Mouse (Mus musculus): ENCODE results near the gene Nubp1.

- no peak for TF ChIP-seq CTCF (conservative IDR thresholded peaks at IDR 0.05; ENCODE audit: low read length)
- no peak for TF ChIP-seq POU5F1 (IDR thresholded peaks at IDR 0.05; ENCODE audit: borderline replicate concordance, low read length)
- TF ChIP-seq NANOG (IDR thresholded peaks at IDR 0.05; ENCODE audit: borderline replicate concordance, low read length) = no peak
Observed at GRCm38 (mm10) chr16:10432387-10432786, 20.6 kb downstream of the Nubp1 start.
